Mouse (Mus musculus) lung, adult 2 months (tissue): ENCODE measurements around the gene Rpe65. TPM values are rescaled to one million over a fixed set of nuclear protein-coding genes. Genes with fewer than 3 reads are reported as not detected.

Experiments
- DNase-seq: peaks from one replicate; pipeline ENCODE4 v3.0.0; 2022
- H3K4me1 ChIP-seq: fragments of 200-500 bp; 2 replicates; pipeline ENCODE4 v1.6.1; 2011; ENCODE audit warnings: low read length; ENCODE audit not compliant: control insufficient read depth, insufficient read depth
- H3K4me3 ChIP-seq: fragments of 200-500 bp; replicated peaks from 2 replicates; pipeline ENCODE3; 2011; ENCODE audit warnings: low read depth, mild to moderate bottlenecking, control low read depth, low read length; ENCODE audit errors: extremely low read depth
- CTCF ChIP-seq: fragments of 200-500 bp; IDR thresholded peaks from 2 replicates; pipeline ENCODE4 v1.5.1; 2011; ENCODE audit warnings: mild to moderate bottlenecking, low read length, control low read depth; ENCODE audit not compliant: insufficient read depth
- POLR2A ChIP-seq: fragments of 200-500 bp; IDR thresholded peaks from 2 replicates; pipeline ENCODE4 v1.6.1; 2011; ENCODE audit warnings: low read depth, mild to moderate bottlenecking, control low read depth, low read length, borderline replicate concordance; ENCODE audit errors: extremely low read depth
- WGBS: fragments of 180-500 bp; shearing (Covaris S2); methylation state at CpG from one replicate; pipeline ENCODE4 v1.1.7; 2018; 5-methylcytosine and 5-hydroxymethylcytosine counted together
- polyA plus RNA-seq: library from polyadenylated mRNA; depleted of rRNA; stranded (reverse); fragments of >200 nt; gene quantifications from 2 replicates; pipeline ENCODE4 v1.2.3, GENCODE M21; 2012; rRNA removed

The Rpe65 gene
- polyA plus RNA-seq: not detected in 2 replicates

- Histone ChIP-seq H3K4me3 (no peak within 1 kb of the TSS), H3K4me1 (no peaks in the 10 kb centered on the region)
- no peak for DNase-seq
- WGBS: 53% methylated on average over 1 of the region's 1 CpGs
- TF ChIP-seq CTCF (no peak), POLR2A (no peak)
Measured at GRCm38 (mm10) chr3:159598875-159599274, at the start of gene Rpe65. Gene Rpe65, plus strand, starts transcription at chr3:159599175.

- Histone ChIP-seq H3K4me1 (no peaks in the 10 kb centered on the region), H3K4me3 (no peak overlapping the region)
- TF ChIP-seq POLR2A (no peak), CTCF (no peak)
- no peak for DNase-seq
Measured at GRCm38 (mm10) chr3:159550224-159550623, 48.8 kb upstream of the Rpe65 start.

GRCm38 (mm10) chr3:159614977-159615376 is 16.0 kb downstream of the Rpe65 start:
- TF ChIP-seq CTCF: no peak
- TF ChIP-seq POLR2A: no peak
- Histone ChIP-seq H3K4me1 (no peaks in the 10 kb centered on the region), H3K4me3 (no peak overlapping the region)
- WGBS: 66% methylated on average over 1 of the region's 1 CpGs
- DNase-seq: no peak

GRCm38 (mm10) chr3:159621026-159621425 is 22.1 kb downstream of the Rpe65 start:
- no peak for TF ChIP-seq CTCF
- TF ChIP-seq POLR2A: no peak
- DNase-seq: no peak
- Histone ChIP-seq H3K4me1 (no peaks in the 10 kb centered on the region), H3K4me3 (no peak overlapping the region)
- WGBS: 41% methylated on average over 1 of the region's 1 CpGs

GRCm38 (mm10) chr3:159624010-159624409 is 25.0 kb downstream of the Rpe65 start:
- WGBS: 73% methylated on average over 1 of the region's 1 CpGs
- TF ChIP-seq CTCF (no peak), POLR2A (no peak)
- Histone ChIP-seq H3K4me1 (no peaks in the 10 kb centered on the region), H3K4me3 (no peak overlapping the region)
- DNase-seq: no peak

GRCm38 (mm10) chr3:159660741-159661140 is 61.8 kb downstream of the Rpe65 start:
- DNase-seq: no peak
- 61% methylated on average over 1 of the region's 1 CpGs for WGBS
- Histone ChIP-seq H3K4me1 (no peaks in the 10 kb centered on the region), H3K4me3 (no peak overlapping the region)
- TF ChIP-seq CTCF: no peak
- no peak for TF ChIP-seq POLR2A

GRCm38 (mm10) chr3:159663333-159663732 is 64.4 kb downstream of the Rpe65 start:
- H3K4me3 ChIP-seq: no peak overlapping the region
- H3K4me1 ChIP-seq: no peaks in the 10 kb centered on the region
- 94% methylated on average over 1 of the region's 1 CpGs for WGBS
- no peak for DNase-seq
- TF ChIP-seq CTCF (no peak), POLR2A (no peak)

Other genes starting within 250 kb of the Rpe65 start
- gene Depdc1a, start 103.7 kb upstream of the Rpe65 start, polyA plus RNA-seq: 0.03 and 0.05 TPM in 2 replicates
- gene Wls, start 240.5 kb downstream of the Rpe65 start, polyA plus RNA-seq: 31.3 and 56.4 TPM in 2 replicates